Mouse (Mus musculus) v-Abl transformed pro-B cells (cell line): Measurements from ENCODE around the gene Tmem150c.

Experiments
- in situ Hi-C, 2 experiments: fragments of 400-800 bp; cut with MboI; formaldehyde crosslinking; loops; one replicate each; pipeline ENCODE4 v1.15.1; 2025; ENCODE audit not compliant: unreplicated experiment in 2 of 2

The Tmem150c gene

DNA sequence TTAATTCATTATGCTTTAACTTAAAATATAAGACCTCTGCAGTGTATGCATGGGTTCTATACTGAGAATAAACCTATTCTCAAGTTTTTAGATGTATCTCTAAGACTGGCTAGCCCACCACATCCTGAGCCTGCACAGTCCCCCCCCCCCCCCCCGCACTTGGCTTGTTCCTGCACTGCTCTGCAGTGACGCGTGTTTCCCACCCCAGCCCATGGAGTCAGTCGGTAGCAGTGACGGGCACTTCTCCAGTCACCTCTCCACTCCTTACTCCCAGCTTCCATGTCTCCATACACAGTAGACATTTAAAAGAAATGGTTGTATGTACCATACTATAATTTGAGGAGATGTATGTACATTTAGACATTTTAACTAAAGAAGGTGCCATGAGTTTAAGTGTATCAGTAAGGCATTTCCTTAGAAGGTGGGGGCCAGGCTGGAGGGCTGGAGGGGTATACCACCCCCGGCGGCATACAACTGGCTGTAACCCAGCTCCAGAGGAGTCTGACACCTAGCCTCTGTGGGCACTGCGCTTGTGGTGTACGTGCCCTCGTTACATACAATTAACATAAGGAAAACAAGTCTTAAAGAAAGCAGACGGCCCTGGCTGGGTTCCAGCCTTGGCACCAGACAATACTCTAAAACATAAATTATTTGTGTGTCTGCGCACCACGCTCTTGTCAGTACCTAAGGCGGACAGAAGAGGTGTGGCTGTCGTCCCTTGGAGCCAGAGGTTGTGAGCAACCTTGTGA, 102.0 kb downstream of the Tmem150c start:
- in situ Hi-C loops, result loop anchor here (25.0 kb wide), 1 partner anchor 605 kb away; no protein-coding TSS in a partner anchor

DNA sequence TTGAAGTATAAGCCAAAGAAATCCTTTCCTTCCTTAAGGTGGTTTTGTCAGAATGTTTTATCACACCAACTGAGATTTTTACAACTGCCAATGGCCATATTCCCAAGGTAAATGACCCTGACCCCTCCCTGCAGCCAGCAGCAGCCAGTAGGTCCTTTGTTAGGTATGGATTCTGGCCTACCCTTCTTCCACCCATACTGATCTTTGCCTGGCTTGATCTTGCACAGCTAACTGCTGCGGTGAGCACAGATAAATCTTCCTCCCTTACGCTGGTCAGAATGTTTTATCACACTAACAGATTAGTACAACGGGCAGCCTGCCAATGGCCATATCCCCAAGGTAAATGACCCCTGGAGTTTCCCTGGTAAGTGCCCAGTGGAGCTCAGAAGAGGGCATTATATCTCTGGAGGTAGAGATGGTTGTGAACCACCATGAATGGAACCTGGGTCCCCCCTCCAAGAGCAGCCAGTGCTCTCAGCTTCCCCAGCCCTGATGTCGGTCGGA, 103.7 kb downstream of the Tmem150c start:
- in situ Hi-C loops, result loop anchor here (25.0 kb wide), 1 partner anchor 606 kb away; no protein-coding TSS in a partner anchor

- in situ Hi-C loops, result loop anchor here (25.0 kb wide), 1 partner anchor 607 kb away; no protein-coding TSS in a partner anchor
These were observed 104.6 kb downstream of the Tmem150c start for GRCm38 (mm10) chr5:100054807-100055547.

- in situ Hi-C loops, result loop anchor here (25.0 kb wide), 1 partner anchor 610 kb away; no protein-coding TSS in a partner anchor
These were observed 106.9 kb downstream of the Tmem150c start for GRCm38 (mm10) chr5:100052728-100053127.

DNA sequence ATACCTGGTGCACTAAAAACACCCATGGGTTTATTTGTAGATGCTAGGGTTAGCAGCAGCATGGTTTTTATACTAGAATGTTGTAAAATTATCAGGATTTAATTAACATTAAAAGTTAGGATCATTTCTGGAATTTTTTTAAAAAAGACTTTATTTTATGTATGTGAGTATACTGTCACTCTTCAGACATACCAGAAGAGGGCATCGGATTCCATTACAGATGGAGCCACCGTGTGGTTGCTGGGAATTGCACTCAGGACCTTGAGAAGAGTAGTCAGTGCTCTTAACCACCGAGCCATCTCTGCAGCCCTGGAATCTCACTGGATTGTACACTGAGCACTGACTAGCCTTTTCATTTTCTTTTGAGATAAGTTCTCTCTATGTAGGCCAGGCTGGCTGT, 109.7 kb downstream of the Tmem150c start:
- in situ Hi-C loops, result loop anchor here (25.0 kb wide), 2 partner anchors 612 to 762 kb away; partner anchors contain the start of gene Abraxas1 (in 1 of the 2)

DNA sequence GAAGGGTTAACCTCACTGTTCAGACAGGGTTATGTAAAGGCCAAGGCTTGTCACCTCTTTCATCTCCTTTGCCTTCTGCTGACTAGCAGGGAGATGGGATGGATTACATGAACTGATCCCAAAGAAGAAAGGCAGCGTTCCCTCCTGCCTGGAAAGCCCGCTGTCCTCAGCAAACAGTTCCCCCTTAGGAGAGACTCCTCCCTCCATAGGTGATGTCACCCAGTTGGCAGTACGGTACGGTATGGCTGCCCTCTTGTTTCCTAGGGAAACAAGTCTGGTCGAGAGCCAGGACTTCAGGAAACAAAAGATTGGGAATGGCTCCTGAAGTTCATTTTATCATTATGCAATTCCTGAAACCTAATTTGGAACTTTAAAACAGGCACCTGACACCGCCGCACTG, 111.7 kb downstream of the Tmem150c start:
- in situ Hi-C loops, result loop anchor here in 1 of 2 experiments (25.0 kb wide), 1 partner anchor 764 kb away; the partner anchor contains the start of gene Abraxas1

DNA sequence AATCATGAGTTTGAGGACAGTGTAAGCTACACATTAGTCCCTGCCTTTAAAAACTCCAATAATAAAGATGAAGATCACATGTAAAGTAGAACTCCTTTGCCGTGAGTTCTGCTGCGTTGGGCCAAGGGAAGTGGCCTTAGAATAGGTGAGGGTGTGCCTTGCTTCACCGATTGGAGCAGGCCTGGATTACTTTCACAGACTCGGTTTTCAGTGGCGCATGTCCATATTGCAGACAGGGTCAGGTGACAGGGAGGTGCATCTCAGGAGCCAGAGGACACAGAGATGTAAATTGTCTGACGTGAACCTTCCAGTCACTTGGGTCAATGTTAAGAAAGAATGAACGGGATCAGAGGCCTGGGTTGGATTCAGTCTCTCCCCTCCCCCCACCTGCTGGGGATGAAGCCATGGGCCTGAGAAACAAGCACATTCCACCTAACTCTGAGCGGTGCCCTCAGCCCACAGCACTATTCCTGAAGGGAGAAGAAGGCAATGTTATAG, 112.4 kb downstream of the Tmem150c start:
- in situ Hi-C loops, result loop anchor here in 1 of 2 experiments (25.0 kb wide), 1 partner anchor 765 kb away; the partner anchor contains the start of gene Abraxas1

DNA sequence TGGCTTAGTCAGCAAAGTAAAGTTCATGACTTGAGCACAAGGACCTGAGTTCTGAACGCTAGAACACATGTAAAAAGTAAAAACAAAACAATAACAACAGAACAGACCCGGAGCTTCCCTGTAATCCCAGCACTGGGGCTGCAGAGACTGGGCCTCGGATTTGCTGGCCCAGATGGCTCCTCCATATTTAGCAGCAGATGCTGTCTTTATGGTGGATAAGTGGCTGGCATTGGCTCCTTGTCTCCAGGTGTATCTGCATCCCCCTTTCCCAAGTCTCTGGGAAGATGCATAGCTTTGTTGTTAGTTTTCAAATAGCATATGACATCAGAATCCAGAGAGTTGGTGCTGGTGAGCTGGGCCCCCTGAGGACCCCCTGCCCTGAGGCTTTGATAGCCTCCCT, 113.5 kb downstream of the Tmem150c start:
- in situ Hi-C loops, result loop anchor here in 1 of 2 experiments (25.0 kb wide), 1 partner anchor 766 kb away; the partner anchor contains the start of gene Abraxas1

GRCm38 (mm10) chr5:100044621-100045020, 115.0 kb downstream of the Tmem150c start:
- in situ Hi-C loops, result loop anchor here in 1 of 2 experiments (25.0 kb wide), 1 partner anchor 768 kb away; the partner anchor contains the start of gene Abraxas1

DNA sequence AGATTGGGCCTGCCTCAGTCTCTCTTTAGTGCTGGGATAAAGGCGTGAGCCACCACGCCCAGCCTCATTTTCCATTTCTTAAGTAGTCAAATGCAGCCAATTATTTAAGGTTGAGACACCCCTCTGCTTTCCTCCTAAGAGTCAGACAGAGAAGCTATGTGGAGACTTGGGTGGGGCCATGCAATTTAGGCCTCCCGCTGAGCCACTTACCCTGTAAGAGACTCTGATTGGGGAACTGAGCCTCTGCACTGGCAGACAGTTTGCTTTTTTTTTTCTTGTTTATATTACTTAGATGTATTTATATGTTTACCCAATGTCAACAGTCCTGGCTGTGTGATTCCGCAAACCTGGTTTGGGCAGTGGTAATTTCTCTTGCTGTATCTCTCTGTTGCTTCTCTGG, 115.6 kb downstream of the Tmem150c start:
- in situ Hi-C loops, result loop anchor here in 1 of 2 experiments (25.0 kb wide), 1 partner anchor 768 kb away; the partner anchor contains the start of gene Abraxas1

GRCm38 (mm10) chr5:100043361-100043760, 116.2 kb downstream of the Tmem150c start:
- in situ Hi-C loops, result loop anchor here in 1 of 2 experiments (25.0 kb wide), 1 partner anchor 769 kb away; the partner anchor contains the start of gene Abraxas1

GRCm38 (mm10) chr5:100042467-100042866, 117.1 kb downstream of the Tmem150c start:
- in situ Hi-C loops, result loop anchor here in 1 of 2 experiments (25.0 kb wide), 1 partner anchor 770 kb away; the partner anchor contains the start of gene Abraxas1

DNA sequence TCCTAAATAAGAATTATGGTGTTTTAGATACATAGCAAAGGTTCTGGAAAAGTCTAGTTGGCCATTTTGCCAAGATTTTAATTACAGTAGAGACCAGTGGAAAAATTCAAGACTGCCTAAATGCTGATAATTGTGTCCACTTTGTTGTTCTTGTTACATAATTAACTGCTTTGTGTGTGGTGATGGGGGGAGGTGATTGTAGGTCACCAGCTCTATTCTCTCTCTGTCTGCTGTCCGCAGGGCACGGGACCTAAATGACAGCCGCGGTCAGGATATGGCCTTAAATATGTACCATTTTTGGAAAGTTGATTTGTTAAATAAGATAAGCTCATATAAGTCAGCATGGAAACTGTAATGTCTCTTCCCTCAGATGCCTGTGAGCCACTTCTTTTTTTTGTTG, 118.3 kb downstream of the Tmem150c start:
- in situ Hi-C loops, result loop anchor here in 1 of 2 experiments (25.0 kb wide), 1 partner anchor 771 kb away; the partner anchor contains the start of gene Abraxas1

- in situ Hi-C loops, result loop anchor here in 1 of 2 experiments (25.0 kb wide), 1 partner anchor 772 kb away; the partner anchor contains the start of gene Abraxas1
These were observed 119.3 kb downstream of the Tmem150c start for GRCm38 (mm10) chr5:100040281-100040784.

DNA sequence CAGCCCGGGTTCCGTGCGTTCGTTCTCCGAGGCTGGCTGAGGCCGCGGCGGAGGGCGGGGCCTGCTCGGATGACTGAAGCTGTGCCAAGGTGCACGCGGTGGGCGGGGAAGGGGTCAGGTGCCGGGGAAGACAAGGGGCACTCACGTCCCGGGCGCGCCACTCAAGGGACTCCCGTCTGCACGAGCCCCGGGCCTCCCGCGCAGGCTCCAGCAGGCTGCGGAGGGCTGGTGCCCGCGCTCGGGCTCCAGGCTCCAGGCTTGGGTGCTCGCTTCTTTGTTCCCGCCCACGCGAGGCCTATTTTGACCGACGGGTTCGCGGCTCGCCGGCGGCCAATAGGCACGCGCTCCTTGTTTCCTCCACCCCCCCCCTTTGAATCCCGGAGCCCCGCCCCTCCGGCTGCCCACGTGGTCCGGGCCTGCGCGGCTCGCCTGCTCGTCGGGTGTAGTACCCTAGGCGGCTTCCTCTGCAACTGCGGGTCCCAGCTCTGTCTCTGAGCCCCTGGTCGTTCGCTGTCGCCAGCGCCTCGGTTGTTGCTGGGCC, 119.9 kb downstream of the Tmem150c start, which contains the start of the genes Hnrnpdl and Enoph1:
TSS of gene Hnrnpdl (minus strand) at position 63 of the 541 bp plus-strand sequence.
TSS of gene Enoph1 (plus strand) at position 384 of the 541 bp plus-strand sequence.
- in situ Hi-C loops, result loop anchor here in 1 of 2 experiments (5.0 to 25.0 kb wide), 2 partner anchors 57 to 773 kb away; partner anchors contain the start of gene Abraxas1

- in situ Hi-C loops, result loop anchor here in 1 of 2 experiments (5.0 to 25.0 kb wide), 2 partner anchors 57 to 773 kb away; partner anchors contain the start of gene Abraxas1
These were observed 120.7 kb downstream of the Tmem150c start for GRCm38 (mm10) chr5:100038714-100039601.

GRCm38 (mm10) chr5:100037965-100038713, 121.5 kb downstream of the Tmem150c start:
- in situ Hi-C loops, result loop anchor here in 1 of 2 experiments (5.0 to 25.0 kb wide), 2 partner anchors 56 to 774 kb away; partner anchors contain the start of gene Abraxas1
